Mouse (Mus musculus): ENCODE measurements at regions not wholly inside any gene's neighbourhood (a gene's known extent, or its start where the extent isn't known, plus 50 kb on each side); places are given as distances from the start of the nearest gene placed in this dataset.

- Histone ChIP-seq H3K27me3 (ENCODE audit: control insufficient read depth, insufficient read depth, low read length) (no peaks in the 10 kb centered on the region; the same call in 1 of the 2 replicates), H3K4me1 (ENCODE audit: control insufficient read depth, insufficient read depth, low read length) (peaks cover 12% of the 10 kb centered on the region), H3K9me3 (ENCODE audit: control insufficient read depth, low read length) (no peaks in the 10 kb centered on the region), H3K4me2 (no peak overlapping the region), H3K4me3 (ENCODE audit: low read depth, low read length) (no peak overlapping the region), H3K27ac (ENCODE audit: low read depth, low read length) (no peak overlapping the region), H3K36me3 (ENCODE audit: control insufficient read depth, insufficient read depth, low read length) (no peaks in the 10 kb centered on the region), H3K9ac (ENCODE audit: low read length) (no peak overlapping the region)
- DNase-seq (ENCODE audit: low spot score, missing footprints) (no peak), ATAC-seq (ENCODE audit: low FRiP score) (no peak)
- 84% methylated on average over 3 of the region's 3 CpGs for WGBS
Measured at GRCm38 (mm10) chr14:65476699-65477098, 118.5 kb downstream of the Zfp395 start.

GRCm38 (mm10) chr14:65479744-65480143 lies 121.6 kb downstream of the Zfp395 start:
- 70% methylated on average over 5 of the region's 5 CpGs for WGBS
- Histone ChIP-seq H3K27me3 (ENCODE audit: control insufficient read depth, insufficient read depth, low read length) (no peaks in the 10 kb centered on the region; the same call in 1 of the 2 replicates), H3K36me3 (ENCODE audit: control insufficient read depth, insufficient read depth, low read length) (no peaks in the 10 kb centered on the region), H3K9ac (ENCODE audit: low read length) (no peak overlapping the region), H3K9me3 (ENCODE audit: control insufficient read depth, low read length) (no peaks in the 10 kb centered on the region), H3K4me1 (ENCODE audit: control insufficient read depth, insufficient read depth, low read length) (peaks cover 12% of the 10 kb centered on the region), H3K4me3 (ENCODE audit: low read depth, low read length) (no peak overlapping the region), H3K27ac (ENCODE audit: low read depth, low read length) (no peak overlapping the region), H3K4me2 (no peak overlapping the region)
- DNase-seq (ENCODE audit: low spot score, missing footprints) (no peak), ATAC-seq (ENCODE audit: low FRiP score) (peak; percentile 59)

- peaks cover 12% of the 10 kb centered on the region for H3K4me1 ChIP-seq (ENCODE audit: control insufficient read depth, insufficient read depth, low read length)
- 26% methylated on average over 6 of the region's 6 CpGs for WGBS
- DNase-seq (ENCODE audit: low spot score, missing footprints) = peak; percentile 86
- H3K9me3 ChIP-seq (ENCODE audit: control insufficient read depth, low read length) = no peaks in the 10 kb centered on the region
- no peak overlapping the region for H3K4me2 ChIP-seq
- H3K4me3 ChIP-seq (ENCODE audit: low read depth, low read length) = no peak overlapping the region
- H3K9ac ChIP-seq (ENCODE audit: low read length) = no peak overlapping the region
- peak; percentile 78 for ATAC-seq (ENCODE audit: low FRiP score)
- H3K36me3 ChIP-seq (ENCODE audit: control insufficient read depth, insufficient read depth, low read length) = no peaks in the 10 kb centered on the region
- H3K27me3 ChIP-seq (ENCODE audit: control insufficient read depth, insufficient read depth, low read length) = no peaks in the 10 kb centered on the region; the same call in 1 of the 2 replicates
- H3K27ac ChIP-seq (ENCODE audit: low read depth, low read length) = peak overlapping the region; percentile 1
Measured at GRCm38 (mm10) chr14:65480398-65480797, 122.2 kb downstream of the Zfp395 start.
